Mouse (Mus musculus): ENCODE results near the gene Slc35d3. TPM values are rescaled to one million over a fixed set of nuclear protein-coding genes. Genes with fewer than 3 reads are reported as not detected.

Slc35d3 gene
- polyA plus RNA-seq, 1 experiment from 2014 or later: 0.14 TPM

DNA sequence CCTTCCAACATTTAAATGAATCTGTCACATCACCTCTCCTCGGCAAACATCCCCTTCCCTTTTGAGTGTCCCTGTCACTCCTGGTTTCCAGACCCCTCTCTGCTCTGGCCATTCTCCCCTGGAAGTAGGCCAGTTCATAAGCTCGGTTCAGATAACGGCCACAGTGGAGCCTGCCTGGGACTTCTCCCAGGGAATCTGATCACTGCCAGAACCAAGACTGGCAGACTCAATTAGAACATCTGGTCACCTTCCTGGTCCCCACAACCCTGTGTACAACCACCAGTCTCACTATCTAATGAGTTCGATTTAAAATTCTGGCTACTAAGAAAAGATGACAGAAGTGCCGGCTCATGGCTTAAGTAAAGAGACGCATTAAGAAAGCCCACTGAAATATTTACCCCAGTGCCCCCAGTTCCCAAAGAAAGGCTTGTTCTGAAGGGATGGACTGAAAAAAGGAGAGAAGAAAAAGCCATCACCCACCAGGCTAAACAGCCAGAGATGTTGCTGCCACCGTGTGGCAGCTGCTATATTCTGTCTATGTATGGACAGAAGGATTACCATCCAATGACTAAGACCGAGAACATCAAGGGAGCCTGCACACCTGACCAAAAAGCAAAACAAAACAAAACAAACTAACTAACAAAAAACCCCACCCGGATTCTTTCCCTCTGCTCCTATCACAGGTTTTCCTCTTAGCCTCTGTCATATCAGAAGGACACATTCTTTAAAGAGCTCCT, 39.7 kb downstream of the Slc35d3 start:
- WGBS (ENCODE audit: missing documents): 66% methylated on average over 9 of the region's 9 CpGs
- Histone ChIP-seq H3K36me3 (ENCODE audit: inconsistent target) (no peaks in the 10 kb centered on the region), H3K27ac (no peak overlapping the region), H3K4me3 (ENCODE audit: inconsistent target) (no peak overlapping the region), H3K79me2 (ENCODE audit: inconsistent target) (no peaks in the 10 kb centered on the region)

DNA sequence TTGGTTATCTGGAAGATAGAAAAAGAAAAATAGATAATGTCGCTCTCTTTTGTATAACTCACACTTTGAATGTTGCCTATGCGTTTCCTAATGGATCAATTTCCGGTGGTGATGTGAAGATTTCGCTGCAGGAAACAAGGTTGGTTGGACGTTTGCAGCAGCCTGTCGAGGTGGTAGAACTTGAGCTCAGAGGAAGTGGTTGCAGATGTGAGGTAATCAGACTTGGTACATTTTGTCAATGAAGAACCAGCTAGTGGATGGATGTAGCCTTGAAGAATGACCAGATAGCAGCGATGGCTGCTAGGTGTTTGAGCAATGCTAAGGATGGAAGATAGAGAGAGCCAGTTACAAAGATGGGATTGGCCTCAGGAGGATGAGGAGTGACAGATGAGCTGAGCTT, 46.5 kb downstream of the Slc35d3 start:
- no peaks in the 10 kb centered on the region for H3K79me2 ChIP-seq (ENCODE audit: inconsistent target)
- H3K27ac ChIP-seq: no peak overlapping the region
- 27% methylated on average over 7 of the region's 7 CpGs for WGBS (ENCODE audit: missing documents)
- H3K36me3 ChIP-seq (ENCODE audit: inconsistent target): no peaks in the 10 kb centered on the region
- no peak overlapping the region for H3K4me3 ChIP-seq (ENCODE audit: inconsistent target)

DNA sequence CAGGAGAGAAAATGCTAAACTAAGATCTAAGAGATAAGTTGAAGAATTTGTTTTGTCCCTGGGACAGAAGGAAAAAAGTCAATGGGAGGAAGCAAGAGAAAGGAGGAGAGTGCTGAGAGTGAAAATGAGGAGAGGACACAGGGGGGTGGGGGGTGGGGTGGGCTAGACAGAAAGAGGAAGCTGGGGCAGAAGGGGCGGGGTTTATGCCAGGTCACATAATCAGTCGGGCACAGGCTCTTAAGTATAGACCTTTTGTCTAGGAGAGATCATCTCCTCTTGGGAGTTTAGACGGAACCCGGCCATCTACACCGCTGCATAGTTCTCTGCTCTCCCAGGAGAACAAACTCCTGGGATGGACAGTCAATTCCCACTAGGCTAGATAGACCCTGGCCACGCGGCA, 48.3 kb downstream of the Slc35d3 start:
- WGBS (ENCODE audit: missing documents): 58% methylated on average over 7 of the region's 7 CpGs
- H3K79me2 ChIP-seq (ENCODE audit: inconsistent target): no peaks in the 10 kb centered on the region
- H3K36me3 ChIP-seq (ENCODE audit: inconsistent target): no peaks in the 10 kb centered on the region
- H3K27ac ChIP-seq: no peak overlapping the region
- no peak overlapping the region for H3K4me3 ChIP-seq (ENCODE audit: inconsistent target)

Other genes starting within 250 kb of the Slc35d3 start
- gene Il22ra2, start 229.5 kb downstream of the Slc35d3 start, polyA plus RNA-seq (2018): not detected in 3 replicates
- not detected in 3 replicates for gene Il20ra, start 138.9 kb downstream of the Slc35d3 start, polyA plus RNA-seq (2018)
- gene Pex7, start 56.2 kb upstream of the Slc35d3 start, polyA plus RNA-seq (2018): 9.7 to 17.6 TPM (median 16.0 TPM) in 3 replicates
- gene Map3k5, start 83.0 kb upstream of the Slc35d3 start, polyA plus RNA-seq (2018): 3.9 to 8.3 TPM (median 6.0 TPM) in 3 replicates